Mouse (Mus musculus): ENCODE data around the gene Lipt2. TPM values are rescaled to one million over a fixed set of nuclear protein-coding genes. Genes with fewer than 3 reads are reported as not detected.
A peak's percentile ranks its signal among the peaks of the same experiment; 100 is the strongest.

Lipt2 gene
- polyA plus RNA-seq, 1 experiment from 2014 or later = 12.4 TPM

DNA sequence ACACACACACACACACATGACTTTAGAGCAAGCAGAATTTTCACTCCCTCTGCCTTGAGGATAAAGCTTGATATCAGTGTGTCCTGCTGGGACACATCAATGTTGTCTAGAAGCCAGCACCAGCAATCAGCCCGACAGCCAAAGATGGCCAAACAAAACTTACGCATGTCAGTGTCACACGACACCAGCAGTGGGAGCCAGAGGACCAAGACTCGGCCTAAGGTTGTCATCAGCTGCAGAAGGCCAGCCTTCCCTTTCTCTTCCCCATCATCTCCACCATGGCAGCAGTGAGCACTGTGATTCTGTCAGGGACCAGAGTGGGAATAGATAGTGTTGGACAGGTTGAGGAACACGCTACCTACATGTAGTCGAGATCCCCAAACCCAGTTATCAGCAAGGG is 35.6 kb upstream of the Lipt2 start:
- no peak overlapping the region for H3K9ac ChIP-seq (replicated peaks; ENCODE audit: low read depth)
- no peak overlapping the region for H3K4me2 ChIP-seq (replicated peaks; ENCODE audit: low read depth, low read length)
- peaks cover 4% of the 10 kb centered on the region; the same call in 1 of the 2 replicates for H3K4me1 ChIP-seq (ENCODE audit: insufficient read depth, low read depth, low read length)
- no peak for TF ChIP-seq EP300 (IDR thresholded peaks at IDR 0.05)
- TF ChIP-seq CTCF (IDR thresholded peaks at IDR 0.05) = peak; percentile 80
- H3K27me3 ChIP-seq (replicated peaks; ENCODE audit: insufficient read depth, low read length) = no peaks in the 10 kb centered on the region
- WGBS = 49% methylated on average over 6 of the region's 6 CpGs
- ATAC-seq (no peak), DNase-seq (ENCODE audit: low spot score) (peak; percentile 55)
- no peak overlapping the region for H3K27ac ChIP-seq (ENCODE audit: low read length)
- no peak overlapping the region for H3K4me3 ChIP-seq (ENCODE audit: low read depth, low read length)
- no peaks in the 10 kb centered on the region for H3K36me3 ChIP-seq (ENCODE audit: insufficient read depth, low read length)
- no peaks in the 10 kb centered on the region for H3K9me3 ChIP-seq (ENCODE audit: low read length)

DNA sequence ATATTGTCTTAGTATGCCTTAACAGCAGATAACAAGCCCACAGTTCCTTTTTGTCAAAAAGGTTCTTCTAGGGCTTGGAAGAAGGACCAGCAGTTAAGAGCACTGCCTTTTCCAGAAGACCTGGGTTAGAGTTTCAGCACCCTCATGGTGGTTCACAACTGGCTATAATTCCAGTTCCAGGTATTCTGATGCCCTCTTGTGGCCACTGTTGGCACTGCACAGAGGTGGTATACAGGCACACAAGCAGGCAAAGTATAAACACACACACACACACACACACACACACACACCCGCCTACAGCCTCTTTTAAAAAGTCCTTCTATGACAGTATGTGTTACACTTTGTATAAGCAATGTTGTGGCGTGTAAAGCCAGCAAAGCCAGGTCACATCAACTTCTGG is 34.9 kb upstream of the Lipt2 start:
- WGBS = 81% methylated on average over 2 of the region's 2 CpGs
- DNase-seq (ENCODE audit: low spot score) = peak; percentile 21
- Histone ChIP-seq H3K4me1 (ENCODE audit: insufficient read depth, low read depth, low read length) (peaks cover 4% of the 10 kb centered on the region; the same call in 1 of the 2 replicates), H3K27me3 (replicated peaks; ENCODE audit: insufficient read depth, low read length) (no peaks in the 10 kb centered on the region), H3K9ac (replicated peaks; ENCODE audit: low read depth) (no peak overlapping the region), H3K36me3 (ENCODE audit: insufficient read depth, low read length) (no peaks in the 10 kb centered on the region), H3K4me2 (replicated peaks; ENCODE audit: low read depth, low read length) (no peak overlapping the region), H3K4me3 (ENCODE audit: low read depth, low read length) (no peak overlapping the region), H3K9me3 (ENCODE audit: low read length) (no peaks in the 10 kb centered on the region), H3K27ac (ENCODE audit: low read length) (no peak overlapping the region)
- TF ChIP-seq EP300 (IDR thresholded peaks at IDR 0.05) = no peak
- peak; percentile 74 for TF ChIP-seq CTCF (IDR thresholded peaks at IDR 0.05)
- no peak for ATAC-seq

DNA sequence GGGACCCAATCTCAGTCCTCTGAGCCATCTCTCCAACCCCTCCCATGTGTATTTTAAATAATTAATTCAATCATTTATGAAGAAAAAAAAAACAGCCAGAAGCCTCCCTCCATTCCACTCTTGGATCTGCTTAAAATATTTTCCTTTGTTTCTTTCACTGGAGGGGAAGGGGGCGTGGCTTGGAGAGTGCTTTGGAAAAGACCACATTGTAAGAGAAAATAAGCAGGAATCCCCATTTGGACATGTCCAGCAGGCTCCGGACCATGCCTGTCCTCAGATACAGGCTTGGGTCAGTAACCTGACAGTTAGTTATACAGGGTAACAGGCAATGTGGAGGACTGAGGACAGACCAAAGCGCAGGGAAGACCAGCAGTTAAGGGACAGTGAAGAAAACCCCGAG is 33.9 kb upstream of the Lipt2 start:
- no peaks in the 10 kb centered on the region for H3K9me3 ChIP-seq (ENCODE audit: low read length)
- H3K4me1 ChIP-seq (ENCODE audit: insufficient read depth, low read depth, low read length) = peaks cover 4% of the 10 kb centered on the region; the same call in 1 of the 2 replicates
- H3K4me2 ChIP-seq (replicated peaks; ENCODE audit: low read depth, low read length) = no peak overlapping the region
- no peaks in the 10 kb centered on the region for H3K27me3 ChIP-seq (replicated peaks; ENCODE audit: insufficient read depth, low read length)
- H3K9ac ChIP-seq (replicated peaks; ENCODE audit: low read depth) = no peak overlapping the region
- ATAC-seq (no peak), DNase-seq (ENCODE audit: low spot score) (no peak)
- WGBS = 66% methylated on average over 4 of the region's 4 CpGs
- no peak overlapping the region for H3K27ac ChIP-seq (ENCODE audit: low read length)
- TF ChIP-seq CTCF (IDR thresholded peaks at IDR 0.05) (no peak), EP300 (IDR thresholded peaks at IDR 0.05) (no peak)
- no peaks in the 10 kb centered on the region for H3K36me3 ChIP-seq (ENCODE audit: insufficient read depth, low read length)
- H3K4me3 ChIP-seq (ENCODE audit: low read depth, low read length) = no peak overlapping the region

DNA sequence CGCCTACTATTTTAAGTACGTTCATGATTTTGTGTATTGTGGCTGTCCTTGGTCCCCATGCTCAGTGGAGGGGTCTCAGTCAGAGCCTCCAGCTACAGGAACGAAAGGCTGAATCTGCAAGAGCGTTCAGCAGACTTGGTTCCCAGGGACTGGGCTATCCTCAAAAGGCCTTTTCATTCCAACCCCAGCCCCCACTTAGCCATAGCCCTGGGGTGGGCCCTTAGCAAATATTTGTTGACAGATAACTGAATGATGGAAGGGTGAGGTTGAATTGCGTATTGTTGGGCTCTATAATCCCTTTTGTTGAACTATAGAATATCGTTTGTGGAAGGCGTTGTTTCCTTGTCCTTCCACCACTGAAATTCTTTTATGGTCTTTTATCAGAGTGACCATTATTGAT is 32.6 kb upstream of the Lipt2 start:
- Histone ChIP-seq H3K4me1 (ENCODE audit: insufficient read depth, low read depth, low read length) (0 out of 2 replicates have a peak, but pooled peaks cover 4% of the 10 kb centered on the region), H3K27me3 (replicated peaks; ENCODE audit: insufficient read depth, low read length) (no peaks in the 10 kb centered on the region), H3K9me3 (ENCODE audit: low read length) (no peaks in the 10 kb centered on the region), H3K36me3 (ENCODE audit: insufficient read depth, low read length) (no peaks in the 10 kb centered on the region), H3K4me2 (replicated peaks; ENCODE audit: low read depth, low read length) (no peak overlapping the region), H3K27ac (ENCODE audit: low read length) (no peak overlapping the region), H3K4me3 (ENCODE audit: low read depth, low read length) (no peak overlapping the region), H3K9ac (replicated peaks; ENCODE audit: low read depth) (no peak overlapping the region)
- WGBS = 63% methylated on average over 7 of the region's 7 CpGs
- TF ChIP-seq CTCF (IDR thresholded peaks at IDR 0.05) (no peak), EP300 (IDR thresholded peaks at IDR 0.05) (no peak)
- DNase-seq (ENCODE audit: low spot score) (no peak), ATAC-seq (no peak)

DNA sequence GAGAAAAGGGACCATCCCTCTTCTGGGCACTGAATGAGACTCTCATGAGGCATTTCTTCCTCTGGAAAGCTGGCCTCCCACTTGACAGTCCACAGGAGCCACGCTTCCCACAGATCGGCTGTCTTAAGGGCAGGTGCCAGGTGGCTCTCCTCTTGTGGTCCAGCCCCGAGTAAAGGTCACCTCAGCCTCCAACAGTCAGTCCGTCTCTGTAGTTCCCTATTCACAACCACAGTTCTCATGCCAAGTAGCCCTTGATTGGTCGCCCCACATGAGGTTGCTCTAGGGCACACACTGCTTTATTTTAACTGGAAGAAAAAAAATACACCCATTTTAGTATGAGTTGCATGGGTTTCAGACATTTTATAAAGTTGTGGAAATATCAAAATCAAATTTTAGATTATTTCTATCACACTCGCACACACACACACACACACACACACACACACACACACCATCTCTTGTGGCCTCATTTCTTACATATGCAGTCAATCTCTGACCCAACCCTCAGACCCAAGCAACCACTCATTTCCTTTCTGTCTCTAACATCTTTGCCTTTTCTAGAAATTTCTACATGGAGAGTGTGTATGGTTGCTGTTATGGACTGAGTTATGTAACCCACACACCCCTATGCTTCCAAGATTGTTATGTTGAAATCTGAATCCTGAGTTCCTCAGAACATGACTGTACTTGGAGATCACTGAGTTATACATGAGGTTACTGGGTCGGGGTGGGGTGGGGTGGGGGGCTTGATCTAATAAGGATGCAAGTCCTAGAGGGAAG is 30.6 kb upstream of the Lipt2 start:
- TF ChIP-seq EP300 (IDR thresholded peaks at IDR 0.05) (no peak), CTCF (IDR thresholded peaks at IDR 0.05) (no peak)
- Histone ChIP-seq H3K4me1 (ENCODE audit: insufficient read depth, low read depth, low read length) (no peaks in the 10 kb centered on the region), H3K9me3 (ENCODE audit: low read length) (no peaks in the 10 kb centered on the region), H3K36me3 (ENCODE audit: insufficient read depth, low read length) (no peaks in the 10 kb centered on the region), H3K9ac (replicated peaks; ENCODE audit: low read depth) (no peak overlapping the region), H3K4me3 (ENCODE audit: low read depth, low read length) (no peak overlapping the region), H3K4me2 (replicated peaks; ENCODE audit: low read depth, low read length) (no peak overlapping the region), H3K27me3 (replicated peaks; ENCODE audit: insufficient read depth, low read length) (no peaks in the 10 kb centered on the region), H3K27ac (ENCODE audit: low read length) (no peak overlapping the region)
- 65% methylated on average over 7 of the region's 7 CpGs for WGBS
- ATAC-seq = no peak
- peak; percentile 18 for DNase-seq (ENCODE audit: low spot score)

DNA sequence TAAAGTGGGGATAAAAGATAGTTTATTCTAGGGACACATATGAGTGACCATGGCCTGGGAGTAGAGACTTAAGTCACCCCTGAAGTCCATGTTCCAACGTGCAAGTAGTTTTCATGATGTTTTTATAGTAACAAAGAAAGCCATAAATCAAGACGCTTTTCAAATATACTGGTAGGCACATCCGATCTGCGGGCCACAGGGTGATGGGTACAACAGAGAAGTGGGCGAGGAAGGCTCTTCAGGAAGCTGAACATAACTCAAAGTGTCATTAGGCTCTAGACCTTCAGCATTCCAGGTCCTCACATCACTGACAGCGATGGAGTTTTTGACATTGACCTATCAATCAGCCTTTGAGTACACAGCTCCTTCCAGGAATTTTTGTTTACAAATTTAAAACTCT is 28.5 kb upstream of the Lipt2 start:
- TF ChIP-seq CTCF (IDR thresholded peaks at IDR 0.05) (no peak), EP300 (IDR thresholded peaks at IDR 0.05) (no peak)
- Histone ChIP-seq H3K4me1 (ENCODE audit: insufficient read depth, low read depth, low read length) (no peaks in the 10 kb centered on the region), H3K4me3 (ENCODE audit: low read depth, low read length) (no peak overlapping the region), H3K27ac (ENCODE audit: low read length) (no peak overlapping the region), H3K27me3 (replicated peaks; ENCODE audit: insufficient read depth, low read length) (no peaks in the 10 kb centered on the region), H3K36me3 (ENCODE audit: insufficient read depth, low read length) (no peaks in the 10 kb centered on the region), H3K9ac (replicated peaks; ENCODE audit: low read depth) (no peak overlapping the region), H3K4me2 (replicated peaks; ENCODE audit: low read depth, low read length) (no peak overlapping the region), H3K9me3 (ENCODE audit: low read length) (no peaks in the 10 kb centered on the region)
- WGBS = 37% methylated on average over 6 of the region's 6 CpGs
- DNase-seq (ENCODE audit: low spot score) (no peak), ATAC-seq (no peak)
